In the genomic region with DNA sequence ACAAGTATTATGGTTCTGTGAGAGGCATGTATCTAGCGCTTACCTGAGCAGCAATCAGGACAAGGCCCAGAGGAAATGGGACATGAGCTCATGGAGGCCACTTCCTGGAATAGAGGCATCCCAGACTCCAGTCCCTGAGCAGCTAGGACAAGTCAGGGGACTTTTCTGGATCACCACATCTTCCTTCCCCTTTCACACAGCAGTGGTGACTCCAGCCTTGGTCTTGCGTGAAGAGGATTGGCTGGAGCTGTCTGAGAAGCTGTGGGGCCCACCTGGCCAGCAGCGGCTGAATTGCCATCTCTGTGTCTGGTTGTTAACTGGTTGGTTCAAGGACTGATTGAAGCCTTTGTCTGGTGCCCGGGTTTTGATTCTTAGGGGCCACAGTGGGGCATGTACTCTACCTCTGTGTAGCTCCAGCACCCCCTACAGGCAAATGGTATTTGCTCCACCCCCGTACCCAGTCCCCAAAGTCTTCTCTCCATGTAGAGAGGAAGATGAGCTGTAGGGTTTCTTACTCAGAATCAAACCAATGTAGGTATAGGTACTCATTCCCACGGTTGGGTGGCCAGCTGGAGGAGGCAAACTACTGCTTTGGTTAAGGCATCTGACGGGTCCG, we compare ENCODE assay signal across 10 mouse cellular contexts. TPM values are rescaled to one million over a fixed set of nuclear protein-coding genes. Genes with fewer than 3 reads are reported as not detected.
DNase-seq lines count a peak whose midpoint lies in the region; ATAC-seq and TF ChIP-seq lines count a peak whose summit lies in the region.
"Had no signal": no experiment of that assay in that cellular context is flagged by ENCODE, and none has a peak within 500 bp of the region (broad histone marks: within the 10 kb centered on the region; RNA-seq: fewer than 3 reads in every experiment).

No protein-coding gene starts in this region.

- 60% methylated on average over 8 of the region's 8 CpGs for WGBS in liver, postnatal 0 days (ENCODE audit: insufficient replicate concordance)
- 78% methylated on average over 8 of the region's 8 CpGs for WGBS in hindbrain, embryonic 10.5 days
- 78% methylated on average over 8 of the region's 8 CpGs for WGBS in intestine, embryonic 15.5 days

- no peaks in the 10 kb centered on the region for H3K36me3 ChIP-seq in liver, postnatal 0 days (replicated peaks; ENCODE audit: insufficient read depth, low read length)
- no peaks in the 10 kb centered on the region for H3K36me3 ChIP-seq in hindbrain, embryonic 10.5 days
- H3K36me3 ChIP-seq in intestine, embryonic 15.5 days: no peaks in the 10 kb centered on the region

- no peak overlapping the region for H3K27ac ChIP-seq in liver, postnatal 0 days (ENCODE audit: low read depth)
- no peak overlapping the region for H3K27ac ChIP-seq in hindbrain, embryonic 10.5 days
- H3K27ac ChIP-seq in intestine, embryonic 15.5 days: no peak overlapping the region

- H3K4me1 ChIP-seq in liver, postnatal 0 days (ENCODE audit: insufficient read depth): no peaks in the 10 kb centered on the region
- H3K4me1 ChIP-seq in hindbrain, embryonic 10.5 days (replicated peaks): peaks cover 16% of the 10 kb centered on the region
- 0 out of 2 replicates have a peak, but pooled peaks cover 3% of the 10 kb centered on the region for H3K4me1 ChIP-seq in intestine, embryonic 15.5 days (replicated peaks)

- no peak for TF ChIP-seq EP300 in liver, postnatal 0 days (IDR thresholded peaks at IDR 0.05; ENCODE audit: low read depth)

- H3K9me3 ChIP-seq in liver, postnatal 0 days (ENCODE audit: low read length): no peaks in the 10 kb centered on the region
- H3K9me3 ChIP-seq in hindbrain, embryonic 10.5 days: no peaks in the 10 kb centered on the region
- no peaks in the 10 kb centered on the region for H3K9me3 ChIP-seq in intestine, embryonic 15.5 days

- TF ChIP-seq CTCF in liver, postnatal 0 days (IDR thresholded peaks at IDR 0.05; ENCODE audit: low read depth): peak; percentile 60

- H3K4me3 ChIP-seq in liver, postnatal 0 days (ENCODE audit: low read depth, low read length): no peak overlapping the region
- no peak overlapping the region for H3K4me3 ChIP-seq in hindbrain, embryonic 10.5 days
- no peak overlapping the region for H3K4me3 ChIP-seq in intestine, embryonic 15.5 days (replicated peaks)

- no peaks in the 10 kb centered on the region for H3K27me3 ChIP-seq in liver, postnatal 0 days (ENCODE audit: insufficient read depth, low read length)
- H3K27me3 ChIP-seq in hindbrain, embryonic 10.5 days (ENCODE audit: insufficient read depth, poor library complexity, severe bottlenecking): no peaks in the 10 kb centered on the region
- H3K27me3 ChIP-seq in intestine, embryonic 15.5 days (replicated peaks): no peaks in the 10 kb centered on the region

- no peak overlapping the region for H3K9ac ChIP-seq in liver, postnatal 0 days (replicated peaks)
- H3K9ac ChIP-seq in intestine, embryonic 15.5 days: no peak overlapping the region

- 0 out of 2 replicates have a peak, but pooled peaks have one; percentile 33 for ATAC-seq in liver, postnatal 0 days
- ATAC-seq in intestine, embryonic 15.5 days: no peak

- H3K4me2 ChIP-seq in liver, postnatal 0 days (ENCODE audit: low read depth, low read length): no peak overlapping the region
- H3K4me2 ChIP-seq in intestine, embryonic 15.5 days (replicated peaks): no peak overlapping the region

- DNase-seq in layer of hippocampus, adult 11-12 months (ENCODE audit: low spot score): peak; percentile 19
- DNase-seq in layer of hippocampus, postnatal 36 days: no peak
- DNase-seq in T-cell, adult 2 months (ENCODE audit: low spot score): peak; percentile 56
- DNase-seq in liver, postnatal 0 days: peak; percentile 44
- peak; percentile 75 for DNase-seq in thymus, postnatal 0 days (ENCODE audit: low spot score)
- no peak for DNase-seq in kidney, postnatal 10 days
- no peak for DNase-seq in hindbrain, embryonic 10.5 days (ENCODE audit: low spot score)
- DNase-seq: retina, postnatal 1 day had no signal

RNA-seq across cellular contexts. Expression of a gene that starts 15.0 kb away (rescaled TPM):
- total RNA-seq in layer of hippocampus, postnatal 36 days (2021): 10 to 100 TPM; 22.1 to 22.7 TPM
- polyA plus RNA-seq in liver, postnatal 0 days (2015; fragmentation: Nextera tagmentation; extraction: Ambion mirVana): 0.04 and 0.07 TPM in 2 replicates
- polyA plus RNA-seq in thymus, postnatal 0 days (2015; fragmentation: Nextera tagmentation; extraction: Ambion mirVana): 0.22 and 0.35 TPM in 2 replicates
- polyA plus RNA-seq in hindbrain, embryonic 10.5 days (2016; fragmentation: Nextera tagmentation; extraction: Ambion mirVana): not detected in 2 replicates
- polyA plus RNA-seq in intestine, embryonic 15.5 days (2015; fragmentation: Nextera tagmentation; extraction: Ambion mirVana): 0.01 and 0.03 TPM in 2 replicates
- polyA plus RNA-seq: embryonic facial prominence, embryonic 11.5 days had no signal

Comparison
In these comparisons a context has a peak if more than half of its experiments do, and no peak if none do; other contexts are left out.
1. DNase-seq: peak in layer of hippocampus, adult 11-12 months (single experiment), T-cell, adult 2 months (single experiment), liver, postnatal 0 days (single experiment) and thymus, postnatal 0 days (single experiment); none in layer of hippocampus, postnatal 36 days (0 of 2), kidney, postnatal 10 days (single experiment) and hindbrain, embryonic 10.5 days (single experiment).